Mouse (Mus musculus): ENCODE data around the gene Caskin1. TPM values are rescaled to one million over a fixed set of nuclear protein-coding genes. Genes with fewer than 3 reads are reported as not detected.
A peak's percentile ranks its signal among the peaks of the same experiment; 100 is the strongest.

Gene Caskin1
- polyA plus RNA-seq, 1 experiment from 2014 or later = 0.77 TPM

- H3K27me3 ChIP-seq (replicated peaks) = no peaks in the 10 kb centered on the region
- no peak for ATAC-seq (ENCODE audit: insufficient number of reproducible peaks, low FRiP score)
- H3K27ac ChIP-seq (ENCODE audit: poor library complexity, severe bottlenecking) = no peak overlapping the region
- 37% methylated on average over 5 of the region's 5 CpGs for WGBS
- no peak overlapping the region for H3K4me2 ChIP-seq
- no peak overlapping the region for H3K9ac ChIP-seq
- H3K36me3 ChIP-seq = peaks cover 8% of the 10 kb centered on the region
- no peaks in the 10 kb centered on the region for H3K9me3 ChIP-seq (replicated peaks)
- no peak overlapping the region for H3K4me3 ChIP-seq
- H3K4me1 ChIP-seq (replicated peaks) = peaks cover 29% of the 10 kb centered on the region
Measured at GRCm38 (mm10) chr17:24535300-24535699, 46.9 kb downstream of the Caskin1 start.

- Histone ChIP-seq H3K4me1 (replicated peaks) (peaks cover 11% of the 10 kb centered on the region), H3K9me3 (replicated peaks) (no peaks in the 10 kb centered on the region), H3K4me2 (no peak overlapping the region), H3K27ac (ENCODE audit: poor library complexity, severe bottlenecking) (no peak overlapping the region), H3K36me3 (no peaks in the 10 kb centered on the region), H3K27me3 (replicated peaks) (no peaks in the 10 kb centered on the region), H3K4me3 (no peak overlapping the region), H3K9ac (no peak overlapping the region)
- WGBS = 53% methylated on average over 3 of the region's 3 CpGs
- no peak for ATAC-seq (ENCODE audit: insufficient number of reproducible peaks, low FRiP score)
Measured at GRCm38 (mm10) chr17:24537536-24537935, 49.1 kb downstream of the Caskin1 start.

- 61% methylated on average over 8 of the region's 8 CpGs for WGBS
- Histone ChIP-seq H3K27me3 (replicated peaks) (no peaks in the 10 kb centered on the region), H3K4me2 (no peak overlapping the region), H3K9ac (no peak overlapping the region), H3K4me3 (no peak overlapping the region), H3K36me3 (no peaks in the 10 kb centered on the region), H3K9me3 (replicated peaks) (no peaks in the 10 kb centered on the region), H3K4me1 (replicated peaks) (no peaks in the 10 kb centered on the region), H3K27ac (ENCODE audit: poor library complexity, severe bottlenecking) (no peak overlapping the region)
- no peak for ATAC-seq (ENCODE audit: insufficient number of reproducible peaks, low FRiP score)
Measured at GRCm38 (mm10) chr17:24538950-24539349, 50.5 kb downstream of the Caskin1 start.

- Histone ChIP-seq H3K36me3 (no peaks in the 10 kb centered on the region), H3K27ac (ENCODE audit: poor library complexity, severe bottlenecking) (no peak overlapping the region), H3K4me2 (no peak overlapping the region), H3K9me3 (replicated peaks) (no peaks in the 10 kb centered on the region), H3K27me3 (replicated peaks) (peaks cover 5% of the 10 kb centered on the region; the same call in 1 of the 2 replicates), H3K4me1 (replicated peaks) (no peaks in the 10 kb centered on the region), H3K9ac (no peak overlapping the region), H3K4me3 (no peak overlapping the region)
- peak; percentile 42; the same call in 1 of the 2 replicates for ATAC-seq (ENCODE audit: insufficient number of reproducible peaks, low FRiP score)
- 7% methylated on average over 3 of the region's 3 CpGs for WGBS
Measured at GRCm38 (mm10) chr17:24540375-24540774, 52.0 kb downstream of the Caskin1 start.

GRCm38 (mm10) chr17:24544613-24545012 is 56.2 kb downstream of the Caskin1 start:
- H3K27ac ChIP-seq (ENCODE audit: poor library complexity, severe bottlenecking) = no peak overlapping the region
- peak overlapping the region; percentile 5; the same call in 1 of the 2 replicates for H3K9ac ChIP-seq
- peaks cover 8% of the 10 kb centered on the region; the same call in 1 of the 2 replicates for H3K4me1 ChIP-seq (replicated peaks)
- no peak for ATAC-seq (ENCODE audit: insufficient number of reproducible peaks, low FRiP score)
- H3K4me3 ChIP-seq = peak overlapping the region; percentile 4; the same call in 1 of the 2 replicates
- no peaks in the 10 kb centered on the region for H3K9me3 ChIP-seq (replicated peaks)
- peak overlapping the region; percentile 41 for H3K4me2 ChIP-seq
- WGBS = 14% methylated on average over 12 of the region's 12 CpGs
- H3K36me3 ChIP-seq = no peaks in the 10 kb centered on the region
- H3K27me3 ChIP-seq (replicated peaks) = peaks cover 5% of the 10 kb centered on the region; the same call in 1 of the 2 replicates

GRCm38 (mm10) chr17:24545247-24545646 is 56.8 kb downstream of the Caskin1 start:
- Histone ChIP-seq H3K4me2 (no peak overlapping the region), H3K36me3 (no peaks in the 10 kb centered on the region), H3K27me3 (replicated peaks) (peaks cover 5% of the 10 kb centered on the region; the same call in 1 of the 2 replicates), H3K9ac (no peak overlapping the region), H3K27ac (ENCODE audit: poor library complexity, severe bottlenecking) (no peak overlapping the region), H3K9me3 (replicated peaks) (no peaks in the 10 kb centered on the region), H3K4me3 (no peak overlapping the region), H3K4me1 (replicated peaks) (peaks cover 8% of the 10 kb centered on the region; the same call in 1 of the 2 replicates)
- 81% methylated on average over 2 of the region's 2 CpGs for WGBS
- no peak for ATAC-seq (ENCODE audit: insufficient number of reproducible peaks, low FRiP score)

- H3K4me1 ChIP-seq (replicated peaks) = peaks cover 15% of the 10 kb centered on the region
Measured at GRCm38 (mm10) chr17:24546234-24546633, 57.8 kb downstream of the Caskin1 start.

GRCm38 (mm10) chr17:24548435-24548834 is 60.0 kb downstream of the Caskin1 start:
- ATAC-seq (ENCODE audit: insufficient number of reproducible peaks, low FRiP score) = no peak
- H3K27ac ChIP-seq (ENCODE audit: poor library complexity, severe bottlenecking) = no peak overlapping the region
- peak overlapping the region; percentile 81 for H3K4me2 ChIP-seq
- 37% methylated on average over 9 of the region's 9 CpGs for WGBS
- H3K27me3 ChIP-seq (replicated peaks) = peaks cover 5% of the 10 kb centered on the region; the same call in 1 of the 2 replicates
- H3K4me3 ChIP-seq = peak overlapping the region; percentile 81
- H3K4me1 ChIP-seq (replicated peaks) = peaks cover 26% of the 10 kb centered on the region
- H3K9me3 ChIP-seq (replicated peaks) = no peaks in the 10 kb centered on the region
- no peaks in the 10 kb centered on the region for H3K36me3 ChIP-seq
- H3K9ac ChIP-seq = peak overlapping the region; percentile 31; the same call in 1 of the 2 replicates

More at GRCm38 (mm10) chr17:24546234-24546633, 57.8 kb downstream of the Caskin1 start:
- Histone ChIP-seq H3K4me3 (no peak overlapping the region), H3K36me3 (no peaks in the 10 kb centered on the region), H3K9ac (no peak overlapping the region), H3K4me2 (no peak overlapping the region), H3K27me3 (replicated peaks) (peaks cover 5% of the 10 kb centered on the region; the same call in 1 of the 2 replicates), H3K9me3 (replicated peaks) (no peaks in the 10 kb centered on the region), H3K27ac (ENCODE audit: poor library complexity, severe bottlenecking) (no peak overlapping the region)
- 66% methylated on average over 3 of the region's 3 CpGs for WGBS
- no peak for ATAC-seq (ENCODE audit: insufficient number of reproducible peaks, low FRiP score)

GRCm38 (mm10) chr17:24548921-24549617 is 60.7 kb downstream of the Caskin1 start:
- 3% methylated on average over 23 of the region's 23 CpGs for WGBS
- no peaks in the 10 kb centered on the region for H3K36me3 ChIP-seq
- H3K9ac ChIP-seq = peak overlapping the region; percentile 31
- H3K27ac ChIP-seq (ENCODE audit: poor library complexity, severe bottlenecking) = peak overlapping the region; percentile 69
- ATAC-seq (ENCODE audit: insufficient number of reproducible peaks, low FRiP score) = peak; percentile 1
- H3K4me1 ChIP-seq (replicated peaks) = peaks cover 26% of the 10 kb centered on the region
- H3K9me3 ChIP-seq (replicated peaks) = no peaks in the 10 kb centered on the region
- H3K4me2 ChIP-seq = peak overlapping the region; percentile 81
- peaks cover 5% of the 10 kb centered on the region; the same call in 1 of the 2 replicates for H3K27me3 ChIP-seq (replicated peaks)
- H3K4me3 ChIP-seq = peak overlapping the region; percentile 81

GRCm38 (mm10) chr17:24549618-24550415 is 61.4 kb downstream of the Caskin1 start, which contains the start of gene Pkd1:
TSS of gene Pkd1 (plus strand) at chr17:24549834.
- H3K4me2 ChIP-seq = peak within 1 kb of the TSS; percentile 81
- peak; percentile 98 for ATAC-seq (ENCODE audit: insufficient number of reproducible peaks, low FRiP score)
- no peaks in the 10 kb centered on the region for H3K36me3 ChIP-seq
- WGBS = under 1% methylated on average over 72 of the region's 72 CpGs
- peak within 1 kb of the TSS; percentile 92 for H3K27ac ChIP-seq (ENCODE audit: poor library complexity, severe bottlenecking)
- H3K4me3 ChIP-seq = peak within 1 kb of the TSS; percentile 81
- no peaks in the 10 kb centered on the region for H3K9me3 ChIP-seq (replicated peaks)
- peak within 1 kb of the TSS; percentile 91 for H3K9ac ChIP-seq
- peaks cover 2% of the 10 kb centered on the region; the same call in 1 of the 2 replicates for H3K27me3 ChIP-seq (replicated peaks)
- H3K4me1 ChIP-seq (replicated peaks) = peaks cover 26% of the 10 kb centered on the region
